Mouse (Mus musculus): ENCODE data around the gene Arl15.
"Not testable (repeated sequence)": the region's sequence is repeated elsewhere in the genome, so short reads cannot be mapped to it uniquely, and the experiment has no call there.

Arl15 gene

DNA sequence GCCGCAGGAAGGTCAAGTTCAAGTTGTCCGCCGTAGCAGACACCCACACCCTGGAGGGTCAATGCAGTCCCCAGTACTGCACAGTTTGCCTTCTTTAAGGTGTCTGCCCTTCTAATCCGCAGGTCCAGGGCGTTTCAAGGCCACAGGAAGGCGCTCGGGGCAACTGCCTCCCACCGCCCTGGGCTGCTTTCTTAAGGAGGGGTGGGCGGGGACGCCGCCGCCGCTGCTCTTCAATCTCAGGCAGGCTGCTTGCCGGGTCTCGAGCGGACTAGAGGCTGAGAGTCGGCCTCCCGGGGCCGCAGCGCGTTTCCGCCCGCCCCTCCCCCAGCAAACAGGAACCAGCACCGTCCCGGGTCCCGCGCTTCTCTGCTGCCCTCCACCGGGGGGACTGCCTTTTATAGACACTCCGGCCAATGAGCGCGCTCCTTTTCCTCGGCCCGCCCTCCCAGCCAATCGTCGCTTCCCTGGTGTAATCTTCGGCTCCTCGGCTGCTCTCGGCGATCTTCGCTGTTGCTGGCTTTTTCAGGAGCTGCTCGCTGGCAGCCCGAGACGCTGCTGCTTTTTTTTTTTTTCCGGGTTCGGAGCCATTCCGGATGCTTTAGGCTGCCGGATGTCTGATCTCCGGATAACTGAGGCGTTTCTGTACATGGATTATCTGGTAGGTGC lies at the start of gene Arl15:
Gene Arl15 (plus strand): TSS at position 467 of the 666 bp plus-strand sequence.
- DNase-seq (ENCODE audit: inconsistent ontology term): peak; percentile 98

DNA sequence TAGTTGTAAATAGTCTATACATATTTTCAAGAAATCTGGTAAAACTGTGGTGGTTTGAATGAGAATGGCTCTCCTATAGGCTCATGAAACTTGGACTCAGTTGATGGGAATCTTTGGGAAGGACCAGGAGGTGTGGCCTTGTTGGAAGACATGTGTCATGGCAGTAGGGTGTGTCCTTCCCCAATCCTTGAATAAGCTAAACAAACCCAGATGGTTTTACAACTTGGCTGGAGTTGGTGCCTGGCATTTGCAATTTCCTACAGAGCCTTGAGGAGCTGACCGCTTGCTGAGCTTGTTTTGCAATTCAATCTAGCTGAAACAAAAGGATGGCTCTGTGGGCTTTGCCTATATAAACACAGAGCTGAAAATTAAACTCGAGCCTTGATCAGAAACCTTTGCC lies 49.0 kb upstream of the Arl15 start:
- no peak for DNase-seq (ENCODE audit: inconsistent ontology term)

DNA sequence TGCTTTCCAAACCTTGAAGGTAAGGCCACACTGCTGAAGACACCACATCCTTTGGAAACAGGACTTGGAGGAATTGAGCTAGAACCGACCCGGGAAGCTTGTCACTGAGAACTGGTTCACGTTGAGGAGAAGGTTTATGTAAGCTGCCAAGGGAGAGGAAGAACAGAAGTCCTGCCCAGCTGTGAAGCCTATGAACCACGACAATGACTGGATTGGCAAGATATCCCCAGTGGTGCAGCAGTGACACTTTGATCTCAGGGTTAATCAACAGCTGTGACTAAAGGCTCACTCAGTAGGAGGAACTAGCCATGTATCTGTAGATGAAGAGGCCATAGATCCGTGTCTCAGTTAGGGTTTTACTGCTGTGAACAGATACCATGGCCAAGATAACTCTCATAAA lies 43.5 kb upstream of the Arl15 start:
- no peak for DNase-seq (ENCODE audit: inconsistent ontology term)

DNA sequence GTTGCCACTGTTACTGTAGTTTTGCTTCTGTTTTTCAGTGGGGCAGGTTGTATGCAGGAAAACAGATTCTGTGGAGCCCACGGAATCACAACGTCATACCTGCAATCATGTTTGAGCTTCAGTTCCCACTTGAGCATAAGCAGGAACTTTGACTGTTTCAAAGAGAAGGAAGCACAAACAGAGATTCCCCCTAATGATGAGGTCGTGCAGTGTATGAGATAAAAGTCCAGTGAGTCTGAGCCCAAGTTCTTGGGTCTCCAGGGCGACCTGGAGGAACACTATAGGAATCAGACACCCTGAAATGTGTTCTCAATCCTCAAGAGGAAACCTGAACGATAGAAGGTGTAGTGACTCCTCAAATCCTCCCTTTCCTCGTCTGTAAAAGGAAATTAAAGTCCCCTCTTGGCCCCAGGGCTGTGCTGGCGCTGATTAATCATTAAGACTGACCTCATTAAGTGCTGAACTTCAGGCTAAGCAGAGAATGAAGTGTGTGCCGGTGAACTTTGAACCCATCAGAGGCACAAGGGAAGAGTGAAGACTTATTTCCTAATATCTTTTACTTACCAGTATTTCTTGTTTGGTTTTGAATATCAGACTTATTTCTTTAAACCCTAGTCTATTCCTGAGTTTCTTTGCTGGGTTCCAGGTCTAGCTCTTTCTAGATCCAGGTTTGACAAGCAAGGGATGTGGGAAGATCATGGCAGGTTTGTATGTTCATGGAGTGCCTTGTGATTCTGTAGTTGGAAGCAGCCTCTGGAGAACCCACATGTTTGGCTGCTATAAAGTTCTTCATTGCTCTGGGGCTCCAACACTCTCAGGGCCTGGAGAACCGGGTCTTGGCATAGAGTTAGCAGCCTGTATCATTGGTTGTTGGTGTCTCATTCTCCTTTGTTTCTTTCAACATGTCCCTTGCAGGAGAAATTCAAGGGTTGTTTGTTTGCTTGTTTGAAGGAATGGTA lies 39.3 kb upstream of the Arl15 start:
- no peak for DNase-seq (ENCODE audit: inconsistent ontology term)

DNA sequence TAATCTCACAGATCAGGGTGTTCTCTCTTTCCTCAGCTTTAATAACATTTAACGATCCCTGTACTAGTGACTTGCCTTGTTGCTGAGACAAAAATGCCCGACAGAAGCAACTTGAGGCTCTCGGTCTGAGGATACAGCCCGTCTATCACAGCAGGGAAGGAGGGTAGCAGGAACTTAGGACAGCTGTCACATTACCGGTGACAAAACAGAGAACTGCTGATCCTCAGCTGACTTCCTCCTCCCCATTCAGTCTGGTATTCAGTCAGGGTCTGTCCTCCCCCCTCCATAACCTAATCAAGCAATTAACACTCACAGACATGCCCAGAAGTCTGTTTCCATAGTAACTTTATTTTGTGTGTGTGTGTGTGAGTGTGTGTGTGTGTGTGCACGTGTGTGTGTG lies 38.5 kb upstream of the Arl15 start:
- DNase-seq (ENCODE audit: inconsistent ontology term): no peak

DNA sequence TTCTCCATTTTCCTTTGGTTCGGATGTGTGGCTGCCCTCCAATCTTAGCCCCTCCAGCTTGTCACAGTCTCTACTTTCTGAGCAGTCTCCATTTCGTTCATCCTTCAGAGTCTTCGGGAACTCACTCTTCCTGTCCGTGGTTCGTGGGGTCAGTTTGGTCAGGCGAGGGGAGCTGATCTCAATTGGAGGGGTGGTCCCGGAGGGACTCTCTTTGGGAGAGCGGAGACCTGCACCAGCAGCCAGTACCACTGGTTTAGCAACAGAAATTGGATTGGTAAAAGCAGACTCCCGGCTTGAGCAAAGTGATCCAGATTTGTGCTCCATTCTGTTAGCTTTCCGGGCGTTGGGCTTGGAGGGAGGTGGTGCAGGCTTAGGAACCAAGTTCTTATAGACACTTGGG lies 32.6 kb upstream of the Arl15 start:
- no peak for DNase-seq (ENCODE audit: inconsistent ontology term)

DNA sequence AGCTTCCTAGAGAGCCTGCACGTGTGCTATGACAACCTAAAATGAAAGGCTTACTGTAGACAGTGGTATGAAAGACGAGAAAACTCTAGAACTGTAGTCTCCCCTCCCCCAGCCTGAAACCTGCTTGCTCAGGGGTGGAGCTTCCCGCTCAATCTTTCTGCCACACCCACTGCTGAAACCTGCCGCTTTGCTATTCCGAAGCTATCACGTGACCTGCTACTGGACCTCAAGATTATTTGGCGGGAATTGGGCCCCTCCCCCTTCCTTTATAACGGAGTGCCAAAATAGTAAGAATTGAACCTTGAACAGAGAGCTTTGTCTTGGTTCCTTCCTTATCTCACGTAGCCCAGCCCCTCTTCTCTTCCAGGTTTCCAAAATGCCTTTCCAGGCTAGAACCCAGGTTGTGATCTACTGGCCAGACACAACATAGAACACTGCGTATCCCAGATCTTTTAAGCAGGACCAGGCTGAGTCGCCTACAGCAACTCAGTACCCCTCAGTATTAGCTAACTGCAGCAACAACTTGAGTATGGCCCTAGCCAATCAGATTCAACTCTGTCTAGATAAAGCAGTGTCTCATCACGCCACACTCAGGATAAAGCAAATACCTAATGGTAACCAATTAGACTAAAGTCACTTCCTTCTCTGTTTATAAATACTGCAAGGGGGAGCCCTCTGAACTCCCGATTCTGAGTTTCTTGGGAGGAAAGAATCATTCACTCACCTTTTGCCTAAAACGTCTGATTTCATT lies 31.4 kb upstream of the Arl15 start:
- no peak for DNase-seq (ENCODE audit: inconsistent ontology term)

DNA sequence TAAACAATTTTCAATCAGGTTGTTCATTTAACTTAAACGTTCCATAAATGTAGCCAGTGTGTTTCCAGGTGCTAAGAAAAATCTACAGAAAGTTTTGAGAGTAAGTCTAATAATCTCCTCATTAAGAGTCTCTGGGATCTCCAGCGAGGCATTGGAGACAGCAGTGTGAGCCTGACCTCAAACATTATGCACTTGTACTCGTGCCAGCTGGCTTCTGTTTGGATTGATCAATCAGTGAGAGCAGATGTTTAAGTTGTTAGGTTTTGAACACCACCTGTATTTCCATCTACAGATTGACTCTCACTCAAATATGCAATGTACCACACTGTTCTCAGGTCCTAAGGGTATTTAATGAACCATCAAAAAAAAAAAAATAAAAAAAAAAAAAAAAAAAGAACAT lies 28.9 kb upstream of the Arl15 start:
- DNase-seq (ENCODE audit: inconsistent ontology term): no peak

DNA sequence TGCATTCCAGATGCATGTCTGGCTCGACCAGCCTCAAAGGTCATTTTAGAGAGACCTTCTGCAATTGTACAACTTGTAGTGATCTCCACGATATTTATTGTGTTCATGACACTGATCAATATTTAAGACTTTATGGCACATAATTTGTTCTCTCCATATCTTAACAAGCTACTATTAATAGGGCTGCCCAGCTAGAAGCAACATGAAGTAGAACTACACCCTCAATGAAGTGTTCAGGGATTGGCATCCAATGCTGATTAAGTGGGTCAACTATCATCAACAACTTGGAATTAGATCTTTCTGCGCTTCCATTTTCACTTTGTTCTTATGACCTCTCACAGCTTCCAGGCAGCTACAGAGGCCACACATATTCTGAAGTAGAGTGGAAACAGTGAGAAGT lies 24.5 kb upstream of the Arl15 start:
- no peak for DNase-seq (ENCODE audit: inconsistent ontology term)

DNA sequence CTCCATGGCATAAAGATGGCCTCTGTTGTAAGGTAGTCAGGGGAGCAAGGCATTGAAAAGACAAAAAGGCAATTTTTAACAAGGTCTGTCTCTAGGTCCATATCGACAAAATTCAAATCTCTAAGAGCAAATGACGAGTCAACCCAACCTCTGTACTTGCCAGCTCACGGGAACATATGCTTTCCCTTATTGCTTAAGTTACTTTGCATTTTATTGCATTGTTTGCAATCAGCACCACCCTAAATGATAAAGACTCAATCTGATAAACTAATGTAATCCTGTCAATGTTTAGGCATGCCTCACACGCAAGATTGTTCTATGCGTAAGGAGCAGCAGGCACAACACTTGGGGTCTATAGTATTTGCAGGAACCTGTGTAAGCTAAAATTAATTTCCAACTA lies 24.0 kb upstream of the Arl15 start:
- DNase-seq (ENCODE audit: inconsistent ontology term): no peak

DNA sequence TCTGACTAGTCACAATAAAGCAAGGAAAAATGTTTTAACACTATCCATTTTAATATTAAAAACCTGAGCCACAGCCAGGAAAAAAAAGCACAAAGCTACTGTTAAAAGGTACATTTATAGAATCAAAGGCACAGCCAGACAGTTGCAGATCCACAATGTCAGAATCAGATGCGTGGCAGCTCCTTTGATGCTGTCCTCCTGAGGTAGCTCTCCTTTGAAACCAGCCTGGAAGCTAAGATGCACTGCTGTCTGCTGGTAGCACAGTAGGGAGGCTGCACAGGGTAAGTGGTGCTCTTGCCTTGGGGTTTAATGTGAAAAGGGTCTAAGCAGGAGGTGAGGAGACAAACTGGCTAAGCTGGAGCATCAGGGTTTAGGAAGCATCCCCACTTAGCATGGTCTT lies 23.0 kb upstream of the Arl15 start:
- DNase-seq (ENCODE audit: inconsistent ontology term): no peak

DNA sequence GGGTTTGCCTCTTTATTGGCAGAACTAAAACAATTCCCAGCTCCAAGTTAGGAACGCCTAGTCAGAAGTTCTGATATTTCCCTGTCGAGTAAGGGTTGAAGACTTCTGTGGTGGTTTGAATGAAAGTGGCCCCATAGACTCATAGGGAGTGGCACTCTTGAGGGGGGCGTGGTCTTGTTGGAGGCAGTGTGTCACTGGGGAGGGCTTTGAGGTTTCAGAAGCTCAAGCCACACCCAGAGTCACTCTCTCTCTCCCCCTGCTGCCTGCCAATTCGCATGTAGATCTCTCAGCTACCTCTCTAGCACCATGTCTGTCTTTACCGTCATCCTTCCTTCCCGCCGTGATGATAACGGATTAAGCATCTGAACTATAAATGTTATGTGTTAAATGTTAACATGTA lies 19.5 kb upstream of the Arl15 start:
- DNase-seq (ENCODE audit: inconsistent ontology term): no peak

DNA sequence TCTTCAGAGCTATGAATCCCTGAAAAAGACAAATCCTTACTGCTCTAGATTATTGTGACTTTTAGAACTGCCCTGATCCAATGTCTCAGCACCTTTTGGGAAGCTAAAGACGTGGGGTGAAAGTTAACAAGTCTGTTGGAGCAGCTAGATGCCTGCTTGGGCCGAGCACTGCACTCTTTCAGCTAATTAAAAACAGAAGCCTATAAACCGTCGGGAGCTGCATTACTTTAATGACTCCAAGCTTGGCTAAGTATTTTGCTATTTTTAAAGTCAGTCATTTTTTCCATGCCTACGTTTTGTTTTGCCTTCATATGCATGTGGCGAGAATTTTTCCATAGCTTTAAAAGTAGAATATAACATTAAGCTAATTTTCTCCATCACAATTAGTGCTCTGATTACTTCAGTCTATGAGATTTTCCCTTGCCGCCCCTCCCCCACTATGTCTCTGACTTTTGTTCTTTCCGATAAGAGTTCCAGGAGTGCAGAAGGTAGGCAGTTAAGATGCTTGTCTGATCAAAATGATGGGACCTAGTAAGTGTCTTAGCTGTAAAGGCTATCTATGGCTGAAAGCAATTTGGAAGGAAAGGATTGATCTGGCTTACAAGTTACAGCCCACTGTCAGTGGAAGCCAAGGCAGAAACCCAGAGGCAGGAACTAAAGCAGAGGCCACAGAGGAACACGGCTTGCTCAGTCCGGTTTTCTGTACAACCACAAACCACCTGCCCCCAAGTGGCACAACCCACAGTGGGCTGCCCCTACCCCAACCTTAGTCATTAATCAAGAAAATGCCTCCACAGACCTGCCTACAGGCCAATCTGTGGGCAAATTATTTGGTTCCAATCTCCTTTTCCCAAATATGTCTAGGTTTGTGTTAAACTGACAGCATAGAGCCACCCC lies 18.8 kb upstream of the Arl15 start:
- DNase-seq (ENCODE audit: inconsistent ontology term): no peak

DNA sequence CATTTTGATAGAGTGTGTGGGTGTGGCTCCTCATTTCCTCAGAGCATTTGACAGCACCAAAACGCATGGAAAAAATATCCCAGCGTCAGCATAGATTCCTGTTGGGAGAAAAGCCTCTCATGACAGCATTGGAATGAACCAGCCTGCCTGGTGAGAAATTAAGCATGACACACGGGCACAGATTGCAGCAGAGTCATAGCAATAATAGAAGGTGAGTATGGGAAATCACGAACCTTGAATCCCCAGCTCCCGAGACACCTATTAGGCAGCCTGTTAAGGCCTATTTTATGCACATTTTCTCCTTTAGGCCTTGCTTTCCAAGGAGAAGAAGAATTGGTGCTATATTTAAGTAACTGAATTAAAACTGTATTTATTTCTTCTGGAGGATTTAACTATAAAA lies 8.5 kb upstream of the Arl15 start:
- DNase-seq (ENCODE audit: inconsistent ontology term): no peak

DNA sequence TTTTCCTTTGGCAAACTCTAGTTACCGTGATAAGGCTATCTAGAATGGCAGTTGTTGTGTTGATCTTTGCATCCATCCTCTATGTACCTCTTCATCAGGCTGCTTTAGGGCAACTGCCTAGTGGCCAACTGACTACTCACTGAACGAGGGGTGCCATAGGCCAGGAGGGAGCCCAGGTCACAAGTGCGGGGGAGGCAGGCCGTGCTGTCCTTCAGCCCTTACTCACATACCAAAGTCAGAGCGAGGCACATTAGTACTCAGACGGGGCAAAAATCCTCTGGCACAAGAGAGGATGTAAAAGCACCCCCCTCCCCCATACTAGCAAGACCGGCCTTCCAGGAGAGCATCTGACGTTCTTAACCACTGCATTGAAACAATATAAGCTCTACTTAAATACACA lies 7.2 kb upstream of the Arl15 start:
- no peak for DNase-seq (ENCODE audit: inconsistent ontology term)

DNA sequence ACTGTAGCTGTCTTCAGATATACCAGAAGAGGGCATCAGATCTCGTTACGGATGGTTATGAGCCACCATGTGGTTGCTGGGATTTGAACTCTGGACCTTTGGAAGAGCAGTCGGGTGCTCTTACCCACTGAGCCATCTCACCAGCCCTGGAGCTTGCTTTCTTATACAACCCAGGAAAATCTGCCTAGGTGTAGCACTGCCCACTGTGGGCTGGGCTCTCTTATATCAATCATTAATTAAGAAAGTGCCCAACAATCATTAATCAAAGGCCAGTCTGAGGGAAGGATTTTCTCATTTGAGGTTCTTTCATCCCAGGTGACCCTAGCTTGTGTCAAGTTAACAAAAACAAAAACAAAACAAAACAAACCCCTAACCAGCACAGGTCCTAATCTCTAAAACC lies 4.3 kb upstream of the Arl15 start:
- DNase-seq (ENCODE audit: inconsistent ontology term): not testable (repeated sequence)

DNA sequence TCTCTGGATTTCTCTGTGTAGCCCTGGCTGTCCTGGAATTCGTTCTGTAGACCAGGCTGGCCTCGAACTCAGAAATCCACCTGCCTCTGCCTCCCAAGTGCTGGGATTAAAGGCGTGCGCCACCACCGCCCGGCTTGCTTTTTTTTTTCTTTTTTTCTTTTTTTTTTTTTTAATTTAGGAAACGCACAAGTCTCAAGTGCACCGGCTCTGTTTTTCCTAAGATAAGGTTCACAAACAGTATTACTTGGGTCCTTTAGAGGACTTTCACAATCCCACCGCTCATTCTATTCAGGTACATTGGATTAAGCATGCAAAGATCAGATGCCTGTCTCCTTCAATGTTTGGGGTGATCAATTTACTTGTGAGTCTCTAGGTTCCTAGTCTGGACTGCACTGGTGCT lies 668 bp upstream of the Arl15 start:
- DNase-seq (ENCODE audit: inconsistent ontology term): no peak

DNA sequence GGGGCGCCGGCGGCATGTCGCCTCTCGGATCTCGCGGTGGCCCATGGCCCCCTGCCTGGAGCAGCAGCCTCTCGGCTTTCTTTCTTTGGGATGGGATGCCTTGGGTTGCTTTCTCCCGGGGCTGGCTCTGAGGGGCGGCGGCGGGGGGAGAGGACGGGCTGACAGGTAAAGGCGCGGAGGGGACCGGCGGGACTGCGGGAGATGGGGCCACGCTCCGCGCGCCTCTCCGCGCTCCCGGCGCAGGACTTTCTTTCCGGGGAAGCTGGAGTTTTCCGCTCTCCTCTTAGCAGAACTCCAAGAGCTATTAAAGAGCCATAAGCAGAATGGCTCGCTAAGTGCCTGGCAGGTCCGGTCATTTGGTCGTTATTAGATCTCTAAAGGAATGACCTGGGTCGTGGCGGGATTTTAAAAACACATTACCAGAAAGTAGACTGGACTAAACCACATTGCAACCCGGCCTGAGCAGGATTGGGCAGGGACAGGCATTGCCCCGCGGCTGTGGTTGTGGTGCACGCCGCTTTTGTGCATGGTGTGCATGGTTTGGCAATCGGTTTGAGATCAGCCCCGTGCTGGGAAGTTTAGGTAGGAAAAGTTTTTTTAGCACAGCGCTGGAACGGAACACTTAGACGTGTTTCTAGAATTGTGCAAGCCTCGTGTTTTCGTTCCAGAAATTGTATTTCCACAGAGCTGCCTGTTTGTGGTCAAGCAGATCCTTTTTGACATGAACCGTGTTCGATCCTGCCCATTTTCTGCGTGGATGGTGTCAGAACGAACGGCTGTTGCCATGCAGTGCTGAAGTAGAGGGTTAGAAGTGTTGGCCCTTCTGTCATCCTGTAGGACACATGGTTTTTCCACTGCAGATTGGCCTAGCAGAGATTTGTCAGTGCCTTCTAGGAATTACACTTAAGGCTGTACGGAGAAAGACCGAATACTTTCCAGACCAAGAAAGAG lies 675 bp downstream of the Arl15 start:
- DNase-seq (ENCODE audit: inconsistent ontology term): peak; percentile 71

DNA sequence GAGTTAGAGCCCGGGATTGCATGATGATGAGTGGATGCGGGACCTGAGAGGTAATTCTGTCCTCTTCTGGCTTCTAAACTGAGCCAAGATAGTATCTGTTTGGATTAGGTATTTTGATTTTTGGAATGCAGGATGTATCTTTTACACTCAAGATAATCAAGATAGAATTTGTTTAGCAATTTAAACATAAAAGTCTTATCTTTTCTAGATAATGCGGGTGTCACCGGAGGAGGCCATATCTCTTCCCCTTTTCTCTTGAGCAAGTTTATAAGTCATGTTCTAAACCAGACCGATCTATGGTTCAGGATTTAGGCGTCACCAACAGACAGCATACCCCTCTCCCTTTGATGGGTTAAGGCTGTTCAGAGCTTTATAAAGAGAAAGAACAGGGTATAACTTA lies 3.1 kb downstream of the Arl15 start:
- no peak for DNase-seq (ENCODE audit: inconsistent ontology term)

DNA sequence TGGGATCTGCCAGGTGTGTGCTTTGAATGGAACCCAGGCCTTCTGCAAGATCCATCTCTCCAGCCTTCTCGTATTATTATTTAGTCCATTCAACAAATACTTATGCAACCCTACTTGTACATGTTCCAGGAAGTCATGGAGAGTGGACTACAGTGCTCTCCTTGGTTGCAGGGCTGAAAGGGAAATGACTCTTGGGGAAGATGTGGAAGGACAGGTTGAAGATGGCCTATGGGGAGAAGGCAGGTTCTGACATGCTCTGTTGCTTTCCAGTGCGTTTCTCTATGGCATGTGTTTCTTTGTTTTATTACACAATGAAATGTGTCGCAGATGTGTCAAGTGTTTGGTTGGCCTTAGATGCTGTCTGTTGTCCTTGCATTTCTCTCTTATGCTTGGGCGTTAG lies 5.1 kb downstream of the Arl15 start:
- no peak for DNase-seq (ENCODE audit: inconsistent ontology term)

Data from Muller cell, postnatal 12 days (primary cell).